Mouse (Mus musculus): ENCODE results near the gene Rgs16.

DNA sequence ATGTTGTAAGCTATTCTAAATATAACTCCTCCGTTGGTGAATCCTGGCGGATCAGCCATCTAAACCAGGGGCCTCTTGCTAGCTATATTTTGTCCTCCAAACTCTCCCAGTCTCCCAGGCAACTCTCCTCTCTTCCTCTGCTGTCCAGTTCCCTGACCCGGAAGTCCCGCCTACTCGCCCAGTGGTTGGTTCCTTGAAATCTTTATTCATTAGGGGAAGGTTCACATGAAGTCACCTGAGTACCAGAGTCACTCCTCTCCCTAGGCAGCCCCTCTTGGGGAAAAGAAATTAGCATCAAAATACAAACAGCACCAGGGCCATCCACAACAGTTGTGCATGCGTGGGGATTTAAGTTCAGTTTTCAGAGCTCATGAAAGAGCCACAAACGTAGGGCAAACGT is 26.1 kb downstream of the Rgs16 start:
- TF ChIP-seq CTCF (IDR thresholded peaks at IDR 0.05; ENCODE audit: extremely low read depth, insufficient read depth, low read length): no peak
- no peak for TF ChIP-seq POLR2A (IDR thresholded peaks at IDR 0.05; ENCODE audit: extremely low read depth, insufficient read depth, low read length)
